Mouse (Mus musculus) neural tube, embryonic 14.5 days (tissue): ENCODE data around the gene Nrip2. TPM values are rescaled to one million over a fixed set of nuclear protein-coding genes. Genes with fewer than 3 reads are reported as not detected.

Source experiments
- ATAC-seq: fragments of 200-750 bp; cut with Nextera tagmentation; 2 replicates; pipeline ENCODE4 v1.8.0; 2017; ENCODE audit warnings: low read depth, mild to moderate bottlenecking, moderate TSS enrichment, moderate library complexity
- H3K27ac ChIP-seq: fragments of 300-500 bp; sonication (generic); 2 replicates; pipeline ENCODE4 v1.5.1; 2014; ENCODE audit warnings: low read depth, mild to moderate bottlenecking, control low read depth, low read length, moderate library complexity, mixed read lengths
- H3K27me3 ChIP-seq: fragments of 300-500 bp; sonication (generic); 2 replicates; pipeline ENCODE4 v1.6.1; 2014; ENCODE audit warnings: low read length; ENCODE audit not compliant: control insufficient read depth, insufficient read depth
- H3K36me3 ChIP-seq: fragments of 300-500 bp; sonication (generic); 2 replicates; pipeline ENCODE4 v1.6.1; 2014; ENCODE audit warnings: low read length, mixed read lengths; ENCODE audit not compliant: control insufficient read depth, insufficient read depth
- H3K4me1 ChIP-seq: fragments of 300-500 bp; sonication (generic); 2 replicates; pipeline ENCODE4 v1.6.1; 2014; ENCODE audit warnings: low read length; ENCODE audit not compliant: control insufficient read depth, insufficient read depth
- H3K4me2 ChIP-seq: fragments of 300-500 bp; sonication (generic); 2 replicates; pipeline ENCODE4 v1.6.1; 2014; ENCODE audit warnings: mild to moderate bottlenecking, low read depth, low read length, control low read depth
- H3K4me3 ChIP-seq: fragments of 300-500 bp; sonication (generic); 2 replicates; pipeline ENCODE4 v1.5.1; 2014; ENCODE audit warnings: low read depth, low read length, control low read depth, mixed read lengths
- H3K9ac ChIP-seq: fragments of 300-500 bp; sonication (generic); replicated peaks from 2 replicates; pipeline ENCODE4 v1.6.1; 2014; ENCODE audit warnings: low read depth, mild to moderate bottlenecking, control low read depth, low read length, mixed read lengths
- H3K9me3 ChIP-seq: fragments of 300-500 bp; sonication (generic); 2 replicates; pipeline ENCODE4 v1.6.1; 2016; ENCODE audit warnings: low read length; ENCODE audit not compliant: control insufficient read depth
- whole genome bisulfite sequencing: fragments of 180-500 bp; shearing (Covaris S2); extraction: QIAGEN DNeasy Blood & Tissue Kit; methylation state at CpG from one replicate; pipeline ENCODE4 v1.1.7; 2014; 5-methylcytosine and 5-hydroxymethylcytosine counted together
- polyA plus RNA-seq: library from polyadenylated mRNA; unstranded; fragments of >200 nt; fragmentation: Nextera tagmentation; extraction: Ambion mirVana; gene quantifications from 2 replicates; pipeline ENCODE4 v1.2.1, GENCODE M21; 2014

The Nrip2 gene
- polyA plus RNA-seq, 1 experiment from 2014 or later = 13.5 TPM

- H3K9me3 ChIP-seq = no peaks in the 10 kb centered on the region
- H3K27me3 ChIP-seq = no peaks in the 10 kb centered on the region
- H3K4me3 ChIP-seq = no peak overlapping the region
- no peak for ATAC-seq
- 83% methylated on average over 14 of the region's 14 CpGs for WGBS
- H3K9ac ChIP-seq = no peak overlapping the region
- H3K36me3 ChIP-seq = no peaks in the 10 kb centered on the region
- H3K4me1 ChIP-seq = no peaks in the 10 kb centered on the region
- H3K27ac ChIP-seq = no peak overlapping the region
- H3K4me2 ChIP-seq = no peak overlapping the region
Measured at GRCm38 (mm10) chr6:128460729-128461503, 61.8 kb downstream of the Nrip2 start.

DNA sequence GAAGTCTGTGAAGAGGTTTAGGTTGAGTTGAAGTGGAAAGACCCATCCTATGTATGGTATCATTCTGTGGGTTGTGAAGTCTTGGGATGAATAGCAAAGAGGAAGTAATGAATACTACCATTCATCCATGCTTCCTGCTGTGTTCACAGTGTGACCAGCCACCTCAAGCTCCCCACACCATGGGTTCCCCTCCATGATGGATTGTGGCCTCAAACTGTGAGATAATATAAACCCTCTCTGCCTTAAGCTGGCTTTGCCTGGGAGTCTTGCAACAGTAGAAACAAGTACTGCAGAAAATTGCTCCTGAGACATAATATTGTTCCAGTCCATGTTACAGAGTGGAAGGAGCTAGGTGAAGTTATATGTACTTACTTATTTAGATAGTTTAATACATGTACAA lies 62.5 kb downstream of the Nrip2 start:
- no peak for ATAC-seq
- H3K27me3 ChIP-seq = no peaks in the 10 kb centered on the region
- H3K9me3 ChIP-seq = no peaks in the 10 kb centered on the region
- H3K36me3 ChIP-seq = no peaks in the 10 kb centered on the region
- no peak overlapping the region for H3K27ac ChIP-seq
- H3K9ac ChIP-seq = no peak overlapping the region
- no peak overlapping the region for H3K4me2 ChIP-seq
- H3K4me1 ChIP-seq = no peaks in the 10 kb centered on the region
- no peak overlapping the region for H3K4me3 ChIP-seq

DNA sequence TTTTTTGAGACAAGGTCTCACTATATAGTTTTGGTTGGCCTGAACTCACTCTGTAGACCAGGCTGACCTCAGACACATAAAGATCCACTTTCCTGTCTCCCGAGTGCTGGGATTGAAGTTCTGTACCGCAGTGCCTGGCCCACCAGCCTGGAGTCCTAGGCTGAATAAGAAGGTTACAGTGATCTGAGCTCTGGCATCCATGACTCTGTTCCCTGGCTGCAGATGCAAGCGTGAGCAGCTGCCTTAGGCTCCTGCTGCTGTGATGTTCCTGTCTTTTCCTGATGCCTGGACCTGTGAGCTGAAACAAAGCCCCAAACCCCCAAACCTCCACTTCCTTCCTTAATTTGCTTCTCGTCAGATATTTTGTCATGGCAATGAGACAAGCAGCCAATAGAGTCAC lies 65.9 kb downstream of the Nrip2 start:
- Histone ChIP-seq H3K4me1 (no peaks in the 10 kb centered on the region), H3K4me2 (no peak overlapping the region), H3K36me3 (no peaks in the 10 kb centered on the region), H3K9me3 (no peaks in the 10 kb centered on the region), H3K27ac (no peak overlapping the region), H3K27me3 (no peaks in the 10 kb centered on the region), H3K9ac (no peak overlapping the region), H3K4me3 (no peak overlapping the region)
- WGBS = 89% methylated on average over 4 of the region's 4 CpGs
- no peak for ATAC-seq

Other genes with a start within 250 kb of the Nrip2 start
- gene Tead4, start 98.5 kb upstream of the Nrip2 start, polyA plus RNA-seq = 0.24 and 0.57 TPM in 2 replicates
- 17.7 and 22.4 TPM in 2 replicates for gene Tulp3, start 43.4 kb upstream of the Nrip2 start, polyA plus RNA-seq
- gene Rhno1, start 36.4 kb upstream of the Nrip2 start, polyA plus RNA-seq = 76.0 and 82.6 TPM in 2 replicates
- gene Foxm1, start 36.3 kb upstream of the Nrip2 start, polyA plus RNA-seq = 4.6 and 4.9 TPM in 2 replicates
- 0.19 and 0.66 TPM in 2 replicates for gene Tex52, start 23.8 kb upstream of the Nrip2 start, polyA plus RNA-seq
- gene Gm44596, start 23.8 kb upstream of the Nrip2 start, polyA plus RNA-seq = not detected in 2 replicates
- 42.9 and 45.9 TPM in 2 replicates for gene Itfg2, start 25.6 kb downstream of the Nrip2 start, polyA plus RNA-seq
- gene Fkbp4, start 39.4 kb downstream of the Nrip2 start, polyA plus RNA-seq = 277 and 319 TPM in 2 replicates
- gene Pzp, start 127.4 kb downstream of the Nrip2 start, polyA plus RNA-seq = 0.12 and 0.43 TPM in 2 replicates
- gene A2ml1, start 182.3 kb downstream of the Nrip2 start, polyA plus RNA-seq = 3.7 and 4.5 TPM in 2 replicates
- gene Klrb1a, start 224.2 kb downstream of the Nrip2 start, polyA plus RNA-seq = not detected in 2 replicates